Mouse (Mus musculus) frontal cortex, postnatal 14 days (tissue): ENCODE results near the gene Med10.

Experiments used
- DNase-seq, 2 experiments: peaks; one replicate each; pipeline ENCODE4 v3.0.0; 2022; ENCODE audit warnings: low spot score in 2 of 2

Med10 gene

GRCm38 (mm10) chr13:69802095-69802494, at the start of gene Med10:
Med10 (plus strand) TSS chr13:69802395.
- DNase-seq: no peak

- no peak for DNase-seq
Observed at GRCm38 (mm10) chr13:69752875-69753274, 49.3 kb upstream of the Med10 start.

GRCm38 (mm10) chr13:69758979-69759378, 43.2 kb upstream of the Med10 start:
- DNase-seq: peak in 1 of 2 experiments; percentile 50

GRCm38 (mm10) chr13:69761393-69761792, 40.8 kb upstream of the Med10 start:
- DNase-seq: peak; percentile 62 to 76

GRCm38 (mm10) chr13:69764646-69765045, 37.5 kb upstream of the Med10 start:
- DNase-seq: no peak

- no peak for DNase-seq
Observed at GRCm38 (mm10) chr13:69768152-69768551, 34.0 kb upstream of the Med10 start.

- DNase-seq: no peak
Observed at GRCm38 (mm10) chr13:69770538-69771456, 31.4 kb upstream of the Med10 start.

GRCm38 (mm10) chr13:69772358-69772757, 29.8 kb upstream of the Med10 start:
- no peak for DNase-seq

- DNase-seq: peak; percentile 41 to 66
Observed at GRCm38 (mm10) chr13:69778221-69778620, 24.0 kb upstream of the Med10 start.

- no peak for DNase-seq
Observed at GRCm38 (mm10) chr13:69788704-69789103, 13.5 kb upstream of the Med10 start.

GRCm38 (mm10) chr13:69791814-69792213, 10.4 kb upstream of the Med10 start:
- DNase-seq: no peak

- no peak for DNase-seq
Observed at GRCm38 (mm10) chr13:69792541-69793009, 9.6 kb upstream of the Med10 start.

GRCm38 (mm10) chr13:69794808-69795207, 7.4 kb upstream of the Med10 start:
- no peak for DNase-seq

- DNase-seq: peak; percentile 59 to 76
Observed at GRCm38 (mm10) chr13:69809681-69810611, 7.8 kb downstream of the Med10 start.

GRCm38 (mm10) chr13:69810936-69811680, 8.9 kb downstream of the Med10 start:
- DNase-seq: no peak

GRCm38 (mm10) chr13:69813870-69814269, 11.7 kb downstream of the Med10 start:
- DNase-seq: no peak

- DNase-seq: no peak
Observed at GRCm38 (mm10) chr13:69818306-69818705, 16.1 kb downstream of the Med10 start.

- DNase-seq: no peak
Observed at GRCm38 (mm10) chr13:69821169-69821822, 19.1 kb downstream of the Med10 start.

GRCm38 (mm10) chr13:69823920-69824637, 21.9 kb downstream of the Med10 start:
- no peak for DNase-seq

GRCm38 (mm10) chr13:69825396-69826095, 23.4 kb downstream of the Med10 start:
- DNase-seq: no peak
